Mouse (Mus musculus) embryonic facial prominence, embryonic 11.5 days (tissue): ENCODE data around the gene Mettl26. TPM values are rescaled to one million over a fixed set of nuclear protein-coding genes. Genes with fewer than 3 reads are reported as not detected.
"Not testable (repeated sequence)": the region's sequence is repeated elsewhere in the genome, so short reads cannot be mapped to it uniquely, and the experiment has no call there.

Experiments used
- ATAC-seq: fragments of 200-750 bp; cut with Nextera tagmentation; replicated peaks from 2 replicates; pipeline ENCODE4 v1.8.0; 2017; ENCODE audit warnings: low read depth; ENCODE audit not compliant: insufficient number of reproducible peaks, low FRiP score, low TSS enrichment
- DNase-seq: peaks from one replicate; pipeline ENCODE4 v3.0.0-alpha.2; 2015; ENCODE audit warnings: low spot score
- H3K27ac ChIP-seq: fragments of 300-500 bp; sonication (generic); replicated peaks from 2 replicates; pipeline ENCODE4 v1.5.1; 2014; ENCODE audit warnings: mild to moderate bottlenecking, low read depth, low read length, control low read depth
- H3K27me3 ChIP-seq: fragments of 300-500 bp; sonication (generic); 2 replicates; pipeline ENCODE4 v1.6.1; 2014; ENCODE audit warnings: mild to moderate bottlenecking, low read length, moderate library complexity, mixed read lengths; ENCODE audit not compliant: control insufficient read depth, insufficient read depth
- H3K36me3 ChIP-seq: fragments of 300-500 bp; sonication (generic); replicated peaks from 2 replicates; pipeline ENCODE4 v1.6.1; 2014; ENCODE audit warnings: low read depth, mild to moderate bottlenecking, low read length, moderate library complexity, mixed read lengths; ENCODE audit not compliant: control insufficient read depth, insufficient read depth
- H3K4me1 ChIP-seq: fragments of 300-500 bp; sonication (generic); 2 replicates; pipeline ENCODE4 v1.6.1; 2014; ENCODE audit warnings: low read length, mixed read lengths; ENCODE audit not compliant: control insufficient read depth, insufficient read depth
- H3K4me2 ChIP-seq: fragments of 300-500 bp; sonication (generic); 2 replicates; pipeline ENCODE4 v1.6.1; 2014; ENCODE audit warnings: low read depth, mild to moderate bottlenecking, control low read depth, low read length, moderate library complexity
- H3K4me3 ChIP-seq: fragments of 300-500 bp; sonication (generic); 2 replicates; pipeline ENCODE4 v1.5.1; 2014; ENCODE audit warnings: low read depth, low read length, control low read depth
- H3K9ac ChIP-seq: fragments of 300-500 bp; sonication (generic); replicated peaks from 2 replicates; pipeline ENCODE4 v1.6.1; 2014; ENCODE audit warnings: mild to moderate bottlenecking, control low read depth, low read length
- H3K9me3 ChIP-seq: fragments of 300-500 bp; sonication (generic); replicated peaks from 2 replicates; pipeline ENCODE4 v1.6.1; 2016; ENCODE audit warnings: mild to moderate bottlenecking, low read length, inconsistent platforms, mixed read lengths; ENCODE audit not compliant: control insufficient read depth
- WGBS: fragments of 180-500 bp; shearing (Covaris S2); extraction: QIAGEN DNeasy Blood & Tissue Kit; methylation state at CpG from one replicate; pipeline ENCODE4 v1.1.7; 2014; 5-methylcytosine and 5-hydroxymethylcytosine counted together
- polyA plus RNA-seq: library from polyadenylated mRNA; unstranded; fragments of >200 nt; fragmentation: Nextera tagmentation; extraction: Ambion mirVana; gene quantifications from 2 replicates; pipeline ENCODE4 v1.2.1, GENCODE M21; 2014

Gene Mettl26
- polyA plus RNA-seq, 1 experiment from 2014 or later: 49.8 TPM

GRCm38 (mm10) chr17:25867836-25868600, 6.9 kb upstream of the Mettl26 start:
- DNase-seq: peak; percentile 44
- under 1% methylated on average over 41 of the region's 42 CpGs for WGBS

GRCm38 (mm10) chr17:25868601-25869191, 6.2 kb upstream of the Mettl26 start, which contains the start of gene Mcrip2:
TSS of gene Mcrip2 (minus strand) at chr17:25868764.
- H3K9ac ChIP-seq: peak within 1 kb of the TSS; percentile 55
- DNase-seq (peak; percentile 88), ATAC-seq (peak; percentile 79)
- no peaks in the 10 kb centered on the region for H3K27me3 ChIP-seq
- peaks cover 6% of the 10 kb centered on the region for H3K4me1 ChIP-seq
- H3K9me3 ChIP-seq: no peaks in the 10 kb centered on the region
- H3K4me2 ChIP-seq: peak within 1 kb of the TSS; percentile 99
- no peak within 1 kb of the TSS for H3K27ac ChIP-seq
- H3K4me3 ChIP-seq: peak within 1 kb of the TSS; percentile 75
- H3K36me3 ChIP-seq: no peaks in the 10 kb centered on the region
- WGBS: 1% methylated on average over 24 of the region's 24 CpGs

More at GRCm38 (mm10) chr17:25867836-25868600, 6.9 kb upstream of the Mettl26 start:
- Histone ChIP-seq H3K27me3 (no peaks in the 10 kb centered on the region), H3K27ac (no peak overlapping the region), H3K9ac (peak overlapping the region; percentile 55), H3K9me3 (no peaks in the 10 kb centered on the region), H3K4me1 (peaks cover 6% of the 10 kb centered on the region), H3K36me3 (no peaks in the 10 kb centered on the region), H3K4me3 (peak overlapping the region; percentile 75), H3K4me2 (peak overlapping the region; percentile 99)
- ATAC-seq: peak; percentile 44

GRCm38 (mm10) chr17:25869498-25869897, 5.4 kb upstream of the Mettl26 start:
- ATAC-seq: no peak
- H3K4me1 ChIP-seq: peaks cover 6% of the 10 kb centered on the region

GRCm38 (mm10) chr17:25869954-25870353, 4.9 kb upstream of the Mettl26 start:
- H3K4me1 ChIP-seq: peaks cover 6% of the 10 kb centered on the region
- H3K9me3 ChIP-seq: no peaks in the 10 kb centered on the region
- no peak for DNase-seq
- ATAC-seq: no peak
- H3K4me2 ChIP-seq: no peak overlapping the region
- H3K27me3 ChIP-seq: no peaks in the 10 kb centered on the region
- no peak overlapping the region for H3K9ac ChIP-seq
- WGBS: 85% methylated on average over 2 of the region's 2 CpGs
- H3K27ac ChIP-seq: no peak overlapping the region
- H3K36me3 ChIP-seq: no peaks in the 10 kb centered on the region
- no peak overlapping the region for H3K4me3 ChIP-seq

More at GRCm38 (mm10) chr17:25869498-25869897, 5.4 kb upstream of the Mettl26 start:
- Histone ChIP-seq H3K27me3 (no peaks in the 10 kb centered on the region), H3K4me2 (no peak overlapping the region), H3K9ac (no peak overlapping the region), H3K36me3 (no peaks in the 10 kb centered on the region), H3K9me3 (no peaks in the 10 kb centered on the region), H3K4me3 (no peak overlapping the region), H3K27ac (no peak overlapping the region)
- WGBS: 89% methylated on average over 8 of the region's 8 CpGs
- DNase-seq: no peak

- ATAC-seq, H3K27me3 ChIP-seq: not testable (repeated sequence)
Measured at GRCm38 (mm10) chr17:25871566-25871965, 3.3 kb upstream of the Mettl26 start.

GRCm38 (mm10) chr17:25872676-25873075, 2.2 kb upstream of the Mettl26 start:
- H3K27ac ChIP-seq: no peak overlapping the region
- WGBS: 77% methylated on average over 3 of the region's 3 CpGs

More at GRCm38 (mm10) chr17:25871566-25871965, 3.3 kb upstream of the Mettl26 start:
- not testable (repeated sequence) for H3K9me3 ChIP-seq, H3K4me3 ChIP-seq, H3K4me2 ChIP-seq, H3K9ac ChIP-seq, H3K27ac ChIP-seq, H3K4me1 ChIP-seq, H3K36me3 ChIP-seq, DNase-seq

GRCm38 (mm10) chr17:25873405-25874147, 1.3 kb upstream of the Mettl26 start:
- no peak overlapping the region for H3K4me3 ChIP-seq
- H3K9ac ChIP-seq: no peak overlapping the region
- ATAC-seq: no peak
- DNase-seq: no peak
- H3K27me3 ChIP-seq: no peaks in the 10 kb centered on the region
- no peaks in the 10 kb centered on the region; the same call in 1 of the 2 replicates for H3K36me3 ChIP-seq
- no peaks in the 10 kb centered on the region for H3K4me1 ChIP-seq
- no peak overlapping the region for H3K27ac ChIP-seq
- H3K9me3 ChIP-seq: no peaks in the 10 kb centered on the region
- no peak overlapping the region for H3K4me2 ChIP-seq
- WGBS: 67% methylated on average over 11 of the region's 11 CpGs

More at GRCm38 (mm10) chr17:25872676-25873075, 2.2 kb upstream of the Mettl26 start:
- peaks cover 3% of the 10 kb centered on the region for H3K4me1 ChIP-seq
- H3K4me2 ChIP-seq: no peak overlapping the region
- ATAC-seq (no peak), DNase-seq (no peak)
- H3K27me3 ChIP-seq: no peaks in the 10 kb centered on the region
- no peaks in the 10 kb centered on the region for H3K36me3 ChIP-seq
- H3K9me3 ChIP-seq: no peaks in the 10 kb centered on the region
- no peak overlapping the region for H3K9ac ChIP-seq
- H3K4me3 ChIP-seq: no peak overlapping the region
